Mouse (Mus musculus): ENCODE measurements at regions not wholly inside any gene's neighbourhood (a gene's known extent, or its start where the extent isn't known, plus 50 kb on each side); places are given as distances from the start of the nearest gene placed in this dataset.

- DNase-seq, result peak; percentile 8
Measured at GRCm38 (mm10) chr12:45384864-45385263, 310.4 kb upstream of the Stxbp6 start.

All from layer of hippocampus, adult 9-11 months (tissue).